Mouse (Mus musculus) kidney, embryonic 15.5 days (tissue): ENCODE results near the gene Arhgef33. TPM values are rescaled to one million over a fixed set of nuclear protein-coding genes. Genes with fewer than 3 reads are reported as not detected.

Source experiments
- ATAC-seq: fragments of 200-750 bp; cut with Nextera tagmentation; replicated peaks from 2 replicates; pipeline ENCODE4 v1.8.0; 2017; ENCODE audit warnings: moderate TSS enrichment; ENCODE audit not compliant: low FRiP score
- H3K27ac ChIP-seq: fragments of 300-500 bp; sonication (generic); 2 replicates; pipeline ENCODE4 v1.5.1; 2015; ENCODE audit warnings: mild to moderate bottlenecking, inconsistent platforms
- H3K27me3 ChIP-seq: fragments of 300-500 bp; sonication (generic); 2 replicates; pipeline ENCODE4 v1.6.1; 2015; ENCODE audit warnings: inconsistent platforms
- H3K36me3 ChIP-seq: fragments of 300-500 bp; sonication (generic); 2 replicates; pipeline ENCODE4 v1.6.1; 2015; ENCODE audit warnings: inconsistent platforms
- H3K4me1 ChIP-seq: fragments of 300-500 bp; sonication (generic); 2 replicates; pipeline ENCODE4 v1.6.1; 2015; ENCODE audit warnings: inconsistent platforms
- H3K4me2 ChIP-seq: fragments of 300-500 bp; sonication (generic); 2 replicates; pipeline ENCODE4 v1.6.1; 2015; ENCODE audit warnings: moderate library complexity, mild to moderate bottlenecking, inconsistent platforms
- H3K4me3 ChIP-seq: fragments of 300-500 bp; sonication (generic); replicated peaks from 2 replicates; pipeline ENCODE4 v1.5.1; 2015; ENCODE audit warnings: mild to moderate bottlenecking, inconsistent platforms
- H3K9ac ChIP-seq: fragments of 300-500 bp; sonication (generic); 2 replicates; pipeline ENCODE4 v1.6.1; 2015; ENCODE audit warnings: mild to moderate bottlenecking, inconsistent platforms
- H3K9me3 ChIP-seq: fragments of 300-500 bp; sonication (generic); replicated peaks from 2 replicates; pipeline ENCODE4 v1.6.1; 2016; ENCODE audit warnings: inconsistent platforms
- WGBS: fragments of 180-500 bp; shearing (Covaris S2); methylation state at CpG from one replicate; pipeline ENCODE4 v1.1.7; 2015; ENCODE audit warnings: mixed read lengths; 5-methylcytosine and 5-hydroxymethylcytosine counted together
- polyA plus RNA-seq: library from polyadenylated mRNA; unstranded; fragments of >200 nt; fragmentation: Nextera tagmentation; extraction: Ambion mirVana; gene quantifications from 2 replicates; pipeline ENCODE4 v1.2.1, GENCODE M21; 2015

The Arhgef33 gene
- polyA plus RNA-seq, 1 experiment from 2014 or later: 0.60 TPM

DNA sequence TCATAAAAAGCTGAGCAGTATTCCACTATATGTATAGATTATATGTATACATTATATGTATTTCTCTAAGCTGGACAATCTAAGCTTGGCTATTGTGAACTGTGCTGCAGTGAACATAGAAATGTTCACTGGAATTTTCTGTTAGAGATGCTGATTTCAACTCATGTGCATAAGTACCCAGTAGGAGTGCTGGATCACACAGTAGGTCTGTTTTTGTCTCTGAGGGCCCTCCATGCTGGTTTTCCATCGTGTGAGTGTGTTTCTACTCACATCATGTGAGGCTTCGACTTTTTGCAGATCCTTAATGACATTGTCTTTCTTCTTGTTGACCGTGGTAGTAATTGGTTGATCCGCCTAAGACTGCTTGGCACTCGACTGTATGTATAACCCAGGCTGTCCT is 8.4 kb upstream of the Arhgef33 start:
- no peak overlapping the region for H3K4me2 ChIP-seq
- H3K9ac ChIP-seq: no peak overlapping the region
- no peaks in the 10 kb centered on the region for H3K36me3 ChIP-seq
- H3K27me3 ChIP-seq: no peaks in the 10 kb centered on the region
- no peak for ATAC-seq
- no peaks in the 10 kb centered on the region for H3K9me3 ChIP-seq
- no peaks in the 10 kb centered on the region for H3K4me1 ChIP-seq
- no peak overlapping the region for H3K27ac ChIP-seq
- H3K4me3 ChIP-seq: no peak overlapping the region
- WGBS: 88% methylated on average over 5 of the region's 5 CpGs

DNA sequence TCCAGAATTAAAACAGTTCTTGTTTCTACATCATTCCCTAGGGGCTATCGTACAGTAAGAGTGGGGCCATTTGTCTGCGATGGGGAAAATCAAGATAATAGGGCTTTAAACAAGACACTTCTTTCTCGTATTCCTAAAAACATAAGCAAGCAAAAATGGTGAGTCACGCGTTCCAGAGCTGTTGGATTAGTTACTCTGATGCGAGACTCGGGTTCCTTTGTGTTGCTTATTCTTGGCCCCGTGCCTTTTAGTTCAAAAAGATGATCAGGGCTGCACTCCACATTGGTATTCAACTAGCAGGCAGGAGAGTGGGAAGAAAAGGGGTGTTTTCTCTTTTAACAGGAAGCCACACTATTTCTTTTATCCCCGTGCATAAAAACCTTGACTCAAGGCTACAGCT is 4.6 kb downstream of the Arhgef33 start:
- Histone ChIP-seq H3K27ac (no peak overlapping the region), H3K4me1 (no peaks in the 10 kb centered on the region), H3K4me3 (no peak overlapping the region), H3K4me2 (no peak overlapping the region), H3K9me3 (no peaks in the 10 kb centered on the region), H3K27me3 (no peaks in the 10 kb centered on the region), H3K36me3 (no peaks in the 10 kb centered on the region), H3K9ac (no peak overlapping the region)
- 72% methylated on average over 9 of the region's 9 CpGs for WGBS
- no peak for ATAC-seq

DNA sequence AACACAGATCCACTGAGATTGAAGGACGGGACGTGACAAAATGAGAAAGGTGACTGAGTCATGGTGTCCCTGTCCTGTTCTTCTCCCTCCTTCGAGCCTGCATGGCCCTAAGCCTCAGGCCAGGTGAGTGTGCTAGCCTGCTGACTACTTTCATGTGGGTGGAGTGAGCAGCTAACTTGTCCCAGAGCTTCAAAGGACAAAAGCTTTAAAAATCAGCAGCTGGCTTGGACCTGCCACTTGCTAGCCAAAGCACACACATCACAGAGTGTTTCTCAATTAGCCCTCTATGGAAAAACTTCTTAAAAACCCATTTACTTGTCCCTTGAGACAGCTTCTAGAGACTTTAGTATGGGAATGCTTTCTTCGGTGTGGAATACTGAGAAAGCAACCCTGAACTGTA is 5.2 kb downstream of the Arhgef33 start:
- Histone ChIP-seq H3K27ac (no peak overlapping the region), H3K4me3 (no peak overlapping the region), H3K27me3 (no peaks in the 10 kb centered on the region), H3K4me1 (no peaks in the 10 kb centered on the region), H3K9ac (no peak overlapping the region), H3K36me3 (no peaks in the 10 kb centered on the region), H3K4me2 (no peak overlapping the region), H3K9me3 (no peaks in the 10 kb centered on the region)
- ATAC-seq: no peak
- 89% methylated on average over 4 of the region's 4 CpGs for WGBS

DNA sequence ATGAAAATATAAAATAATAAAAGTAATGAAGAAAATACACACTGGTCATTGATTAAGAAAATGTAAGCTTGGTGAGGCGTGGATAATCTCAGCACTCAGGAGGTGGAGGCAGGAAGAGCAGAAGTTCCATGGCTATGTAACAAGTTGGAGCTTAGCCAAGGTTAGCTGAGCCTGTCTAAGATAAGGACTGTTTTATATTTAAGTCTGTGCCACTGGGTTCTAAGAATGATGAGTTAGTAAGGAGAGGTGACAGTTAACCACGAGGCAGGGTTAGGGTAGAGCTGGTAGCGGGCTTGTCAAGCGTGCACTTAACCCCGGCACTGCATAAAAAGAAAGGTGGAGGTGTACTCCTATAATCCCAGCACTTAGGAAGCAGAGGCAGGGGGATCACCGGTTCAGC is 15.0 kb downstream of the Arhgef33 start:
- Histone ChIP-seq H3K27me3 (no peaks in the 10 kb centered on the region), H3K4me3 (no peak overlapping the region), H3K27ac (no peak overlapping the region), H3K4me2 (no peak overlapping the region), H3K4me1 (no peaks in the 10 kb centered on the region), H3K36me3 (no peaks in the 10 kb centered on the region), H3K9ac (no peak overlapping the region), H3K9me3 (no peaks in the 10 kb centered on the region)
- no peak for ATAC-seq
- WGBS: 75% methylated on average over 6 of the region's 6 CpGs

DNA sequence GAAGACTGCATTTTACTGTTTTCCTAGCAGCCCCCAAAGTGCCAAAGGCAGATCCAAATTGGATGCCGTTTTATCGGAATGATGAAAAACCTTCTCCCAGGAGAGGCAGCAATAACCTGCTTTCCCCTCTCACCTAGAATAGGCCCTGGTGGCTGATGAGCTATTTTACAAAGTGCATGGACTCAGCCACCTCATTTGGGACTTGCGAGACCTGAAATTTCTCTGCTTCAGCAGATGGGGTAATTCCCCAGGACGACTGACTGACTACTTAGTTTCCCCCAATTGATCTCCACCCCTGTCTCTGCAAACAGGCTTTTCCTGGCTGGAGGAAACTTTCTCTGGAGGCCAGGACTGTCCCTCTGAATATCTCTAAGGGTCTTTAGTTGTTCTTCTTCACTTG is 15.8 kb downstream of the Arhgef33 start:
- no peaks in the 10 kb centered on the region for H3K9me3 ChIP-seq
- H3K9ac ChIP-seq: no peak overlapping the region
- no peak overlapping the region for H3K4me3 ChIP-seq
- 79% methylated on average over 4 of the region's 4 CpGs for WGBS
- ATAC-seq: no peak
- no peaks in the 10 kb centered on the region for H3K36me3 ChIP-seq
- no peaks in the 10 kb centered on the region for H3K4me1 ChIP-seq
- H3K27me3 ChIP-seq: no peaks in the 10 kb centered on the region
- H3K4me2 ChIP-seq: no peak overlapping the region
- no peak overlapping the region for H3K27ac ChIP-seq

DNA sequence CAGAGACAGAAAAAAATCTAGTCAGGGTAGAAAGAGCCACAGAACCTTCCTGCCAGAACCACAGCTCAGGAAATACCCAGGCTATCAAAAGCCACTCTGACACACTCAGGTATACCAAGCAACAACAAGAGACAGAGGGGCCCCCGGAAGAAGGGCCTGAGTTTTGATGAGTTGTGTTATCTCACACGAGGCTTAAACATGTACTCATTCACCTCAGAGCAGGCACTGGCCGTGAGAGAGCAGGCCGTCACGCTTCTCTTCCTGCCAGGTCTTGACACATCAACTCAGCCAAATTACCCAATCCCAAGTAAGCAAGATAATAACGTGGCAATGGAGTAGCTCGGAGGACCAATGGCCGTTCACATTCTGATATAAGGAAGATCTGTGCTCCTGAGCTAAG is 16.5 kb downstream of the Arhgef33 start:
- Histone ChIP-seq H3K4me1 (no peaks in the 10 kb centered on the region), H3K4me2 (no peak overlapping the region), H3K4me3 (no peak overlapping the region), H3K9ac (no peak overlapping the region), H3K27ac (no peak overlapping the region), H3K9me3 (no peaks in the 10 kb centered on the region), H3K27me3 (no peaks in the 10 kb centered on the region), H3K36me3 (no peaks in the 10 kb centered on the region)
- ATAC-seq: no peak
- WGBS: 63% methylated on average over 8 of the region's 8 CpGs

DNA sequence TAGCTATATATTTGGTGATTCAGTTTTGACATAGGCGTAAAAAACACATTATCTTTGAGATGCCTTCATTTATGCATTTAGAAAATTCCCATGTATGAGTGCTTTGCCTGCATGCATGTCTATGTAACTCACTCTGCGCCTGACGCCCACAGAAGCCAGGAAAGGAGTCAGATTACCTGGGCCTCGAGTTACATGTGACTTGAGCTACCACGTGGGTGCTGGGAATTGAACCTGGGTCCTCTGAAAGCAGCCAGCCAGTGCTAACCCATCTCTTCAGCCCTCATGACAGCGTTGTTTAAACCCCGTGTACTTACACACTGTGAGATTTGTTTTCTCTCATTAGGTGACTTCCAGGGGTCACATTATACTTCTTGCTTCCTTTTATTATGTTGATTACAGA is 17.3 kb downstream of the Arhgef33 start:
- Histone ChIP-seq H3K27ac (no peak overlapping the region), H3K36me3 (no peaks in the 10 kb centered on the region), H3K9me3 (no peaks in the 10 kb centered on the region), H3K4me1 (no peaks in the 10 kb centered on the region), H3K9ac (no peak overlapping the region), H3K27me3 (no peaks in the 10 kb centered on the region), H3K4me3 (no peak overlapping the region), H3K4me2 (no peak overlapping the region)
- no peak for ATAC-seq
- whole genome bisulfite sequencing: 82% methylated on average over 7 of the region's 7 CpGs

DNA sequence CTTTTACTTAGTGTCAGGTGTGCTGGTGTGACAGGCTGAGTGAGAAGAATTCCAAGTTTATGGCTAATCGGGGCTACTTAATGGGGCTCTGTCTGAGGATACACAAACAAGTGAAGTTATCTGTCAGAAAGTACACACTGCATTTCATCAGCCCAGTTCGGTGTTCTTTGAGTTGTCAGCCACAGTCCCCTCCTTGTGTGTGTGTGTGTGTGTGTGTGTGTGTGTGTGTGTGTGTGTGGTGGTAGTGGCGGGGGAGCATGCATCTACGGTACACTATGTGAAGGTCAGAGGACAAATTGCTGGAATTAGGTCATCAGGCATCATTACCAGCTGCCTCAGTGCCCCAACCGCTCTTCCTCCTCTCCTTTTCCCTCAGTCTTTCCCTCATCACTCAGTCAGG is 18.2 kb downstream of the Arhgef33 start:
- 79% methylated on average over 5 of the region's 5 CpGs for WGBS
- H3K9me3 ChIP-seq: no peaks in the 10 kb centered on the region
- no peak for ATAC-seq
- H3K4me2 ChIP-seq: no peak overlapping the region
- H3K4me3 ChIP-seq: no peak overlapping the region
- H3K27ac ChIP-seq: no peak overlapping the region
- no peaks in the 10 kb centered on the region for H3K36me3 ChIP-seq
- H3K27me3 ChIP-seq: no peaks in the 10 kb centered on the region
- no peaks in the 10 kb centered on the region for H3K4me1 ChIP-seq
- no peak overlapping the region for H3K9ac ChIP-seq

DNA sequence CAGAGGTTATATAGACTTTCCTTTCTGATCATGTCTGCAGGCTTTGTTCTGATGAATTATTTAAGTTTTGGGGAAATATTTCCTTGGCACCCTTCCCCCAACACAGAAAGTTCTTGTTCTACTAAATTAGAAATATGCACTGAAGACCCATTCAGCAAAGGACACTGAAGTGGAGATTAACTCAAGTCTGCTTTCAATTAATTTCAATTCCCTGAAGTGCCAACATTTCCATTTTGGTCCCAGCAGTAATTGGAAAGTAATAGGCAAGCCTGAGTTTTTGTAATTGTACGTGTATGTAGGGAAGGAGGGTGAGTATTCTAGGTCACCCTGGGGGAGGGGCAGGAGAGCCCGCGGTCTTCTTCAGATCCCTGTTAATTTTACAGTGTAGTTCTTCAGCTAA is 19.2 kb downstream of the Arhgef33 start:
- Histone ChIP-seq H3K9me3 (no peaks in the 10 kb centered on the region), H3K9ac (no peak overlapping the region), H3K4me1 (no peaks in the 10 kb centered on the region), H3K36me3 (no peaks in the 10 kb centered on the region), H3K4me3 (no peak overlapping the region), H3K27me3 (no peaks in the 10 kb centered on the region), H3K4me2 (no peak overlapping the region), H3K27ac (no peak overlapping the region)
- 84% methylated on average over 3 of the region's 3 CpGs for WGBS
- no peak for ATAC-seq

DNA sequence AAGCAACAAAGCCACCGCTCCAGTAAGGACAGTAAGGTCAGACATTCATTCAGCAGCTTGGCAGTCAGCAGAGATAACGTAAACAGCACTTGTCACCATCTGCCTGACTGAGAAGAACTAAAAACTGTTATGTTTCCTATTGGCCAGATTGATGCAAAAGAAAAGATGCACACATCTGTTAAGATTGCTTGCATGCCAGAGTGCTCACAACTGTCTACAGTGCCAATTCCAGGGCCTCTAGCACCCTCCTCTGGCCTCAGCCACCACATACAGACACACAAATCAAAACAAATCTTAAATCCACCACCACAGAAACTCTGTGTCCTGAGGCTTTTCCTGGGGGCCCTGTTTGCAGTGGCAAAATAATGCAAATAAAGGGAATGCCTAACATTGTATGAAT is 25.2 kb downstream of the Arhgef33 start:
- H3K4me3 ChIP-seq: no peak overlapping the region
- H3K27me3 ChIP-seq: no peaks in the 10 kb centered on the region
- no peak overlapping the region for H3K4me2 ChIP-seq
- H3K9ac ChIP-seq: no peak overlapping the region
- H3K27ac ChIP-seq: no peak overlapping the region
- ATAC-seq: no peak
- no peaks in the 10 kb centered on the region for H3K36me3 ChIP-seq
- no peaks in the 10 kb centered on the region for H3K9me3 ChIP-seq
- 83% methylated on average over 2 of the region's 2 CpGs for WGBS
- no peaks in the 10 kb centered on the region for H3K4me1 ChIP-seq

DNA sequence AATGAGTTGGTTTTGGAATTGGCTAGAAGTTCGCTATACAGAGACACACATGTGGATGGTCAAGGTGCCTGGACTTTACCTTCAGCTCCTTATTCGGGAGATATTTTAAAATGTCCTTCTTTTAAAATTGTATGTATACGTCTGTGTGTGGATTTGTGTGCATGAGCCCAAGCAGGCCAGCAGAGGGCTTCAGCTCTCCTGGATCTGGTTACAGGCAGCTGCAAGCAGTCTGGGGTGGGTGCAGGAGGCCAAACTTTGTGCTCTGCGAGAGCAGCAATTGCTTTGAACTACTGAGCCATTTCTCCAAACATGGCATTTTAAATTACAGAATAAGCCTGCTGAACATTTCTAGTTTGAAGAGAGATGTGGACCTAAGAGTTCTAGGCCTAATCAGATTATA is 38.1 kb downstream of the Arhgef33 start:
- no peak for ATAC-seq
- 0 out of 2 replicates have a peak, but pooled peaks cover 5% of the 10 kb centered on the region for H3K4me1 ChIP-seq
- H3K9ac ChIP-seq: no peak overlapping the region
- H3K36me3 ChIP-seq: no peaks in the 10 kb centered on the region
- H3K4me2 ChIP-seq: no peak overlapping the region
- H3K27ac ChIP-seq: no peak overlapping the region
- H3K27me3 ChIP-seq: no peaks in the 10 kb centered on the region
- H3K4me3 ChIP-seq: no peak overlapping the region
- 79% methylated on average over 4 of the region's 4 CpGs for WGBS
- H3K9me3 ChIP-seq: no peaks in the 10 kb centered on the region

DNA sequence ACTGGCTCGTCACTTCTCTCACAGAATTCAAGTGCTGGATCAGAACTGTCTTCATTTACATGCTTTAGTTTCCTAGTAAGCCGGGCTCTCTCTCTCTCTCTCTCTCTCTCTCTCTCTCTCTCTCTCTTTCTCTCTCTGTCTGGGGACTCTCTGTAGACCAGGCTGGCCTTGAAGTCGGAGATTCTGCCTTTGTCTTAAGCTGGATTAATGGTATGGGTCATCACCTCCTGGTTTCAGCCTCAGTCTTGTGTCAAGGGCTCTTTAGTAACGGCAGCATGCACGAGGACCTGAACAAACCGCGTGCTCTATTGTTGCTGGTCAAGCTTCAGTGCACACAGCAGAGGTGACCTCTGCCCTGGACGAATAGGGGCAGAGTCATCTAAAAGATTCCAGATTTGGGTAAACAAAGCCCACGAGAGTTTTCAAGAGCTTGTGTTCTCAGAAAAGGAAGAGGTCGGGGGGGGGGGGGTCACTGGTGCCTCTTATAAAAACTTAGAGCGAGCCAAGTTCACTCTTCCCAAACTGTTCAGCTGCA is 39.5 kb downstream of the Arhgef33 start:
- Histone ChIP-seq H3K4me3 (no peak overlapping the region), H3K27ac (no peak overlapping the region), H3K9me3 (no peaks in the 10 kb centered on the region), H3K27me3 (no peaks in the 10 kb centered on the region), H3K4me1 (0 out of 2 replicates have a peak, but pooled peaks cover 5% of the 10 kb centered on the region), H3K36me3 (no peaks in the 10 kb centered on the region), H3K4me2 (no peak overlapping the region), H3K9ac (no peak overlapping the region)
- 32% methylated on average over 11 of the region's 11 CpGs for WGBS
- ATAC-seq: no peak

DNA sequence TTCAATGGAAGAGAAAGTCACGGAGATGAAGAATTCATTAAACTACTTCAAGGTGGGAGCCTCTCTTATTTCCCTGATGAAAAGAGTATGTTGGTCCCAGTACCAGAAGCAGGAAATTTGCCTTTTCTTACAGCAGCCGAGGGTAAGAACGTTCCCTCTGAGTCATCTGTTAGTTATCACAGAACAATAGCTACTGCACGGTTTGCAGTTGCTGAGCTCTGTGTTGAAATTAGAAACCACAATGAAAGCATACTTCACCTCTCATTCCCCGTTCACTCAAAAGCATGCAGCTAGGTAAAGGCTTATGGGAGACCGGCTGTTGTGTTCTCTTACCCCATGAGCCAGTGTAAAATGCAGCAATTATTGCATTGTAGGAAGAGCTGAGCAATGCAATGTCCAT is 40.0 kb downstream of the Arhgef33 start:
- ATAC-seq: no peak
- 54% methylated on average over 6 of the region's 6 CpGs for WGBS
- H3K27me3 ChIP-seq: no peaks in the 10 kb centered on the region
- no peak overlapping the region for H3K27ac ChIP-seq
- H3K4me2 ChIP-seq: no peak overlapping the region
- H3K9me3 ChIP-seq: no peaks in the 10 kb centered on the region
- no peak overlapping the region for H3K9ac ChIP-seq
- no peak overlapping the region for H3K4me3 ChIP-seq
- 0 out of 2 replicates have a peak, but pooled peaks cover 5% of the 10 kb centered on the region for H3K4me1 ChIP-seq
- H3K36me3 ChIP-seq: no peaks in the 10 kb centered on the region
